Mouse (Mus musculus): ENCODE results near the gene Spata18.

Gene Spata18

DNA sequence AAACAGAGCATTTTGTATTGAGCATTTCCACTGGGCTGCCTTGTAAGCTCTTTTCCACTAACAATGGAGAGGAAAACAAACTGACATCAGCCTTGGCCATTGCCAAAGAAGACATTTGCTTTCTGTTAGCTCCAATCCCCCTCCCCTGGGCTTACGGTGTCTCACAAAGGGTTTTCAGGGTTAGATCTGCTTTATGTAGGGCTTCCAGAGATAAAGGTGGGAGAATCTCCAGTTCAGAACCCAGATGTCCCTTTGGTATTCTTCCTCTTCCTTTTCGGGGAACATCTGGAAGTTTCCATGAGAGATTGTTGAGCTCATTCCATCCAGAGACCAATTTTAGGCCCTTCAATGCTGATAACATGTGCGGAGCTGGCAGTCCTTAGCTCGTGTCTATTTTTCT is 74.8 kb downstream of the Spata18 start:
- no peak for DNase-seq

DNA sequence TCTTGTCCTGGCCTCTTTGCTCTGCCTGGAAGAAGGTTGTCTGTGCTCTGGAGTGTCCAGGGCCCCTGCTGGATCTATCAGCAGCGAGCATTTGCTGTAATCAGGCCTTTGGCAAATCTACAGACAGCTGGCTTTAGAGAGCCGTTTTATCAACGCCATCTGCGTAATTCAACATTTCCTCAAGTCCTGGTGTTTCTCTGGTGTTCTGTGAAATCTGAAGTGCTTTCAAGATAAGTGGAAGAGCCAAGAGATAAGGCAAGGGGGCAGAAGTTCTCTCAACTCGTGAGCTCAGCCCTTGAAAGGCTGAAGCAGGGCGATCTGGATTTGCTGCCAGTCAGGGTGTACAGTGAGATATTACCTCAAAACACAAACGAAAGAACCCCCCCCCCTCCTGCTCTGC is 77.5 kb downstream of the Spata18 start:
- no peak for DNase-seq
